Mouse (Mus musculus): ENCODE measurements around the gene Pax5. TPM values are rescaled to one million over a fixed set of nuclear protein-coding genes. Genes with fewer than 3 reads are reported as not detected.

Pax5 gene
- polyA plus RNA-seq, 1 experiment from 2014 or later, result 0.54 TPM

DNA sequence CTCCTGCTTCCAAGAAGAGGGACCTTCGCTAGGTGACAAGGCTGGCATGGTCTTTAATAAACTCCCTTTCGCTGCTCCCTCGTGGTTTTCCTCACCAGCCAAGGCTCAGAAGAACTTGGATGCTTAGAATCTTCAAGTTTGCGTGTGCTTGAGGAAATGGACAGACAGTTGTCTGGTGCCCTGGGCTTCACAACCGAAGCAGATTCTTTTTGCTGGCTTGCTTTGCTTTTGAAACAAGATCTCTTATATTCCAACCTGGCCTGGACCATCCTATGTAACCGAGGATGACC, 45.6 kb downstream of the Pax5 start:
- Histone ChIP-seq H3K4me3 (ENCODE audit: low read depth, low read length) (peak overlapping the region; percentile 38), H3K9me3 (replicated peaks; ENCODE audit: control insufficient read depth, low read length) (no peaks in the 10 kb centered on the region), H3K36me3 (ENCODE audit: control insufficient read depth, insufficient read depth) (no peaks in the 10 kb centered on the region), H3K9ac (ENCODE audit: low read depth, low read length) (no peak overlapping the region), H3K4me2 (ENCODE audit: low read depth, low read length) (no peak overlapping the region), H3K27me3 (ENCODE audit: control insufficient read depth, insufficient read depth, low read depth, low read length) (peaks cover 38% of the 10 kb centered on the region), H3K27ac (ENCODE audit: low read length) (no peak overlapping the region), H3K4me1 (ENCODE audit: control insufficient read depth, low read depth, low read length) (no peaks in the 10 kb centered on the region)
- WGBS (ENCODE audit: insufficient replicate concordance), result 21% methylated on average over 6 of the region's 6 CpGs
- no peak for ATAC-seq (ENCODE audit: low read depth)

DNA sequence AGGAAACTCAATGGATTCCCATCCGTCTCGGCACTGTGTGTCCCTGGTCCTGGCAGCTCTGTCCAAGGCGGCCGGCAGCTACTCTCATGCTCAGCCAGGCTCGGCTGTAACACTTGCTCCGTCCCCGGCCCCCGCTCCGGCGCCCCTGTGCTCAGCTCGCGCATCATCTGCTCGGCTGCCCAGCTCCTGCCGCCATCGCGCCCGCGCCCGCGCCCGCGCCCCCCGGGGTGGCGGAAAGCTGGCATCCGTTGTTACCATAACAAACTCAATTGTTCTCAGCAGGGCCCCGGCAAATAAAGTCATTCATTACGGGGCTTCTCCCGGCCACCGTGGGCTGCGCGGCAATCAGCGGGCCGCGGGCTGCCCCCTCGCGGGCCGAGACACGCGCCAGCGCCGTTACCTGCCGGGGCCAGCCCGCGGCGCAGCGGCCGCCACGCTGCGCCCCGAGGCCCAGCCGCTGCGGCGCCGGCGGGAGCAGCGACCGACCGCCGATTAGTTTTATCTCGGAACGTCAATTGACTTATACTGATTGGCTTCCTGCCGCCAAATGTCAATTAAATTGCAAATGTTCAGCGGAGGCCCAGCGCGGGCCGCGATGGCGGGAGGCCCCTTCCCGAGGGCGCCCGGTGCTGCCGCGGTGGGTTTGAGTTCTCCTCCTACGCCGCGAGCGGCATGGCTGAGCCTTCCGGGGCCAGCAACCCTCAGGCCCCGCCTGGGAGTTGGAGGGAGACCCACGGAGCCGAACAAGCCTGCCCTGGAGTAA, 46.1 kb downstream of the Pax5 start:
- ATAC-seq (ENCODE audit: low read depth), result no peak
- 2% methylated on average over 81 of the region's 81 CpGs for WGBS (ENCODE audit: insufficient replicate concordance)
- H3K27ac ChIP-seq (ENCODE audit: low read length), result no peak overlapping the region
- no peaks in the 10 kb centered on the region for H3K4me1 ChIP-seq (ENCODE audit: control insufficient read depth, low read depth, low read length)
- peak overlapping the region; percentile 38 for H3K4me3 ChIP-seq (ENCODE audit: low read depth, low read length)
- no peaks in the 10 kb centered on the region for H3K9me3 ChIP-seq (replicated peaks; ENCODE audit: control insufficient read depth, low read length)
- peak overlapping the region; percentile 38 for H3K4me2 ChIP-seq (ENCODE audit: low read depth, low read length)
- no peak overlapping the region for H3K9ac ChIP-seq (ENCODE audit: low read depth, low read length)
- no peaks in the 10 kb centered on the region for H3K36me3 ChIP-seq (ENCODE audit: control insufficient read depth, insufficient read depth)
- H3K27me3 ChIP-seq (ENCODE audit: control insufficient read depth, insufficient read depth, low read depth, low read length), result peaks cover 38% of the 10 kb centered on the region

DNA sequence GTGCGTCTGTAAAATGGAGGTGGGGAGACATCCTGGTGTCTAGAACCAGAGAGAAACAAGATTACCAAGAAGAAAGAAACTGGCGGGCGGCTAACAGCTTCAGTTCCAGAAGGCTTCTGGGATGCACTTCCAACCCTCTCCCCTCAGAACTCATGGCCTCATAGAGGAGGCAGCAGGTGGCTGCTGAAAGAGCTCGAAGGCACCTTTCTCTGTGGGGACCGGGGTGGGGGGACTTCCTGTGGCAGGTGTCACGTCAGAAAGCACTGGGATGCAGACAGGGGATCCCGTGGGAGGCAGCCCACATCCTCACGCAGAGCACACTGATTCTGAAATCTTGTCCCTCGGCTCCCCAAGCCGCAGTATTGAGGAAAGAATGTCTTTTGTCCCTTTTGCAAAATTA, 46.8 kb downstream of the Pax5 start:
- Histone ChIP-seq H3K4me3 (ENCODE audit: low read depth, low read length) (no peak overlapping the region), H3K27me3 (ENCODE audit: control insufficient read depth, insufficient read depth, low read depth, low read length) (peaks cover 38% of the 10 kb centered on the region), H3K9ac (ENCODE audit: low read depth, low read length) (no peak overlapping the region), H3K36me3 (ENCODE audit: control insufficient read depth, insufficient read depth) (no peaks in the 10 kb centered on the region), H3K4me2 (ENCODE audit: low read depth, low read length) (no peak overlapping the region), H3K4me1 (ENCODE audit: control insufficient read depth, low read depth, low read length) (no peaks in the 10 kb centered on the region), H3K9me3 (replicated peaks; ENCODE audit: control insufficient read depth, low read length) (no peaks in the 10 kb centered on the region), H3K27ac (ENCODE audit: low read length) (no peak overlapping the region)
- no peak for ATAC-seq (ENCODE audit: low read depth)
- 19% methylated on average over 10 of the region's 10 CpGs for WGBS (ENCODE audit: insufficient replicate concordance)

DNA sequence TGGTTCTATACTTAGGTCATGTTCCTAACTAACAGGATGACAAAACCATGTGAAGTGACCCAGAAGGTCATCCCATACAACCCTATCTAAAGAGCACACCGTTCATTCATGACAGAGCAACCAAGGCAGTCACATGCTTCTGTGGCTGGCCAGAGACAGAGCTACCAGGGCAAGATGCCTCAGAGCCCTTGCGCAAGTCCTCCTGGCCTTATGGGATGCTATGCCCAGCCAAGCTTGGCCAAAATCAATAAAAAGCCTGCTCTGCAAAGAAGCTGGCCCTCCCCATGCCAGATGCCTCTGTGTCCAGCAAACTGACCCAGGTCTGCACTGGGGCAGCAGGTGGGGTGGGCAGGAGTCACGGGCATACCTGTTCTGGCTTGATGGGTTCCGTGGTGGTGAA, 65.1 kb downstream of the Pax5 start:
- H3K4me2 ChIP-seq (ENCODE audit: low read depth, low read length), result no peak overlapping the region
- H3K9me3 ChIP-seq (replicated peaks; ENCODE audit: control insufficient read depth, low read length), result no peaks in the 10 kb centered on the region
- no peaks in the 10 kb centered on the region for H3K36me3 ChIP-seq (ENCODE audit: control insufficient read depth, insufficient read depth)
- ATAC-seq (ENCODE audit: low read depth), result no peak
- no peak overlapping the region for H3K9ac ChIP-seq (ENCODE audit: low read depth, low read length)
- H3K27ac ChIP-seq (ENCODE audit: low read length), result no peak overlapping the region
- H3K27me3 ChIP-seq (ENCODE audit: control insufficient read depth, insufficient read depth, low read depth, low read length), result no peaks in the 10 kb centered on the region
- no peaks in the 10 kb centered on the region for H3K4me1 ChIP-seq (ENCODE audit: control insufficient read depth, low read depth, low read length)
- H3K4me3 ChIP-seq (ENCODE audit: low read depth, low read length), result no peak overlapping the region
- 61% methylated on average over 4 of the region's 4 CpGs for WGBS (ENCODE audit: insufficient replicate concordance)

DNA sequence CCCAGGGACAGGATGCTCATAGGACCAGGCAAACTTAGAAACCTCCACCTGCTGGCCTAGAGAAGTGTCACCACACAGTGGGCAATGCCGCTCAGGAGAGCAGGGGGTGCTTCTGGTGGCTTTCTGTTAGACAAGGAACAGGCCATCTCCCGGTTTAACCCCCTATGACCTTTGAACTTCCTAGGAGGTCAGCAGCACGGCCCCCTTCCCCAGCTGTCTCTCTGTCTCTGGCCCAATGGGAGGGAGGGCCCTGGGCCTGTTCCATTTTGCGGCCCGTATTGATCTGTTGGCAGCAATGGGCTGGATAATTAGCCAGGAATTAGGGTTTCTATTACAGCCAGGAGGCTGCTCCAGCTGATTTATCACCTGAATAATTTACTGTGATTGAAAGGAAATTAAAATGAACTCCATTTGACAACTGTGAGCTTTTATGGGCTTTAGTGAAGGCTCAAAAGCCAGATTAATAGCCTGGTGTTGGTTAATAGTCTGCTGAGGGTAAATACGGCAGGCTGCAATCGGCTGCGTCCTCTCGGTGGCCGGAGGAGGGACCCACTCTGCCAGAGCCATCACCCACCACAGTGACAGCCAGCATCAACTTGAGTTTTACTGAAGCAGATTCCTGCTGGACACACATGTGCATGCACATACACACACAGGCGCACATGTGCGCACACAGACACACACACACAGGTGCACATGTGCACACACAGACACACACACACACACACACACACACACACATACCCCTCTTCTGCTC, 68.3 kb downstream of the Pax5 start:
- no peaks in the 10 kb centered on the region for H3K9me3 ChIP-seq (replicated peaks; ENCODE audit: control insufficient read depth, low read length)
- H3K4me3 ChIP-seq (ENCODE audit: low read depth, low read length), result no peak overlapping the region
- WGBS (ENCODE audit: insufficient replicate concordance), result 50% methylated on average over 12 of the region's 12 CpGs
- H3K4me2 ChIP-seq (ENCODE audit: low read depth, low read length), result no peak overlapping the region
- H3K27ac ChIP-seq (ENCODE audit: low read length), result no peak overlapping the region
- H3K9ac ChIP-seq (ENCODE audit: low read depth, low read length), result no peak overlapping the region
- H3K4me1 ChIP-seq (ENCODE audit: control insufficient read depth, low read depth, low read length), result no peaks in the 10 kb centered on the region
- ATAC-seq (ENCODE audit: low read depth), result no peak
- no peaks in the 10 kb centered on the region for H3K36me3 ChIP-seq (ENCODE audit: control insufficient read depth, insufficient read depth)
- H3K27me3 ChIP-seq (ENCODE audit: control insufficient read depth, insufficient read depth, low read depth, low read length), result no peaks in the 10 kb centered on the region

DNA sequence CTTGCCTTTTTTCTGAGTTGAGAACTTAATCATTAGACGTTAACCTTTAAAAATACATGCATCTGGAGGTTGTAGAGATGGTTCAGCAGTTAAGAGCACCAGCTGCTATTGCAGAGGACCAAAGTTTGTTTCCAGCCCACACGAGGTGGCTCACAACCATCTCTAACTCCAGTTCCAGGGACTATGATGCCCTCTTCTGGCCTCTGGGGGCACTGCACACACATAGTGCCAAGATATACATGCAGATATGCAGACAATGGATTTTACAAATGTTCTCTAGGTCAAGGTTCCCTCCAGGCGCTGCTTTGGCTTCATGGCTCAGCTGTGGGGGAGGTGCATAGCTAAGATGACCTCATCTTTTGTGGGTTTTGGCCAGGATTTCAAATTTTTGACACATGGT, 74.7 kb downstream of the Pax5 start:
- H3K4me2 ChIP-seq (ENCODE audit: low read depth, low read length), result no peak overlapping the region
- no peaks in the 10 kb centered on the region for H3K9me3 ChIP-seq (replicated peaks; ENCODE audit: control insufficient read depth, low read length)
- H3K9ac ChIP-seq (ENCODE audit: low read depth, low read length), result no peak overlapping the region
- H3K4me1 ChIP-seq (ENCODE audit: control insufficient read depth, low read depth, low read length), result no peaks in the 10 kb centered on the region
- H3K27me3 ChIP-seq (ENCODE audit: control insufficient read depth, insufficient read depth, low read depth, low read length), result no peaks in the 10 kb centered on the region
- WGBS (ENCODE audit: insufficient replicate concordance), result 51% methylated on average over 3 of the region's 3 CpGs
- H3K27ac ChIP-seq (ENCODE audit: low read length), result no peak overlapping the region
- no peaks in the 10 kb centered on the region for H3K36me3 ChIP-seq (ENCODE audit: control insufficient read depth, insufficient read depth)
- ATAC-seq (ENCODE audit: low read depth), result no peak
- no peak overlapping the region for H3K4me3 ChIP-seq (ENCODE audit: low read depth, low read length)

DNA sequence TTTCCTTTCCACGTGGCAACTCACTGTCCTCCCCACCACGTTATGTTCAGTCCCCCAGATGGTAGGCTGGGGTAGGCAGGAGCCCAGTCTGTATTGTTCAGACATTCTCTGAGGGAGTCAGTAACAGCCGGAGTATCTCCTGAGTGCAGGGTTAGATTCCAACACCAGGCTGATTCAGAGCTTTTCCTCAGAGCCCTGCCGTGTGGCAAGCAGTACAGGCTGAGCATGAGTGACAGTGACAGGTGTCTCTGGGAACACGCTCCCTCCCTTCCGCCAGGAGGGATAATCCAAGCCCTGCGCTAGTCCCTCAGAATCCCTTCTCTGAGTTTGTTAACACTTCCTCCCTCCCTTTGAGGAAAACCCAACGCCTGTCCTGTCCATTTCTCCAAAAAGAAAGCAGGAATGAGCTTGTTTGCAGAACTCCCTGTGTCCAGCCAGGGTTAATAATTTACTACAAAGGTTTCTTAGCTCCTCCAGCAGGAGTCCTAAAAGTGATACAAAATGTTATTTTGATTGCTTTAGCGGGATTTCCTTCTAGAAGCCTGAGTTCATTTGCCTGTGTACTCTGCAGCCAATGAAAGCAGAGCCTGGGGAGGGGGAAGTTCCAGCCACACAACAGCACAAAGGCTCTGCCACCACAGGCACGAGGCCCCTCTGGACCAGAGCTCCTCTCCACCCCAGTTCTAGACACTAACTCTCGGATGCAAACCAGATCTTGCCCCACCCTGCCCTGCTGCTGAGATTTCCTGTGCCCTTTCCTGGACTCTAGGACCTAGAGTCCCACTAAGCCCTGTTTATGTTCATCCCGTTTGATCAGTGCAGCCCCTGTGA, 76.4 kb downstream of the Pax5 start:
- no peaks in the 10 kb centered on the region for H3K36me3 ChIP-seq (ENCODE audit: control insufficient read depth, insufficient read depth)
- H3K4me1 ChIP-seq (ENCODE audit: control insufficient read depth, low read depth, low read length), result no peaks in the 10 kb centered on the region
- H3K9ac ChIP-seq (ENCODE audit: low read depth, low read length), result no peak overlapping the region
- peak overlapping the region; percentile 32 for H3K4me2 ChIP-seq (ENCODE audit: low read depth, low read length)
- no peaks in the 10 kb centered on the region for H3K27me3 ChIP-seq (ENCODE audit: control insufficient read depth, insufficient read depth, low read depth, low read length)
- WGBS (ENCODE audit: insufficient replicate concordance), result 21% methylated on average over 12 of the region's 12 CpGs
- no peak for ATAC-seq (ENCODE audit: low read depth)
- no peak overlapping the region for H3K27ac ChIP-seq (ENCODE audit: low read length)
- no peaks in the 10 kb centered on the region for H3K9me3 ChIP-seq (replicated peaks; ENCODE audit: control insufficient read depth, low read length)
- H3K4me3 ChIP-seq (ENCODE audit: low read depth, low read length), result peak overlapping the region; percentile 23; the same call in 1 of the 2 replicates

DNA sequence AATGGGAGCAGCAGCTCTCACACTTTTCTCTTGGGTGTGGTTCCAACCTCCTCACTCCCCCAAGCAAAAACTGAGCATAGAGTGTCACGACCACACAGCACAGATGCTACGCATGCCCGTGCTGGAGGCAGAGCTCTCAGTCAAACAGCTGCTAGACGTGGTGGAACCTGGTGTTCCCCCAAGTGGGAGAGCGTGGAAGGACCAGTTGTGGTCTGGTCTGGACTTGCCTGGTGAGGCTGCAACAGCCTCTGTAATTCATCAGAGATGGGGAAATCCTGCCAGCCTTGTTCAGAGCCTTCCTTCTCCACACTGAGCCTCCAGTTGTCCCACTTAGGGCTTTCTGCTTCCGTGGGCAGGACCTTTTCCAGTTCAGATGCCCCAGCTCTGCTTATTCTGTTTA, 80.2 kb downstream of the Pax5 start:
- WGBS (ENCODE audit: insufficient replicate concordance), result 45% methylated on average over 6 of the region's 6 CpGs
- H3K36me3 ChIP-seq (ENCODE audit: control insufficient read depth, insufficient read depth), result no peaks in the 10 kb centered on the region
- no peak for ATAC-seq (ENCODE audit: low read depth)
- no peak overlapping the region for H3K27ac ChIP-seq (ENCODE audit: low read length)
- no peak overlapping the region for H3K4me3 ChIP-seq (ENCODE audit: low read depth, low read length)
- H3K9me3 ChIP-seq (replicated peaks; ENCODE audit: control insufficient read depth, low read length), result no peaks in the 10 kb centered on the region
- H3K9ac ChIP-seq (ENCODE audit: low read depth, low read length), result no peak overlapping the region
- no peaks in the 10 kb centered on the region for H3K4me1 ChIP-seq (ENCODE audit: control insufficient read depth, low read depth, low read length)
- no peaks in the 10 kb centered on the region for H3K27me3 ChIP-seq (ENCODE audit: control insufficient read depth, insufficient read depth, low read depth, low read length)
- no peak overlapping the region for H3K4me2 ChIP-seq (ENCODE audit: low read depth, low read length)

DNA sequence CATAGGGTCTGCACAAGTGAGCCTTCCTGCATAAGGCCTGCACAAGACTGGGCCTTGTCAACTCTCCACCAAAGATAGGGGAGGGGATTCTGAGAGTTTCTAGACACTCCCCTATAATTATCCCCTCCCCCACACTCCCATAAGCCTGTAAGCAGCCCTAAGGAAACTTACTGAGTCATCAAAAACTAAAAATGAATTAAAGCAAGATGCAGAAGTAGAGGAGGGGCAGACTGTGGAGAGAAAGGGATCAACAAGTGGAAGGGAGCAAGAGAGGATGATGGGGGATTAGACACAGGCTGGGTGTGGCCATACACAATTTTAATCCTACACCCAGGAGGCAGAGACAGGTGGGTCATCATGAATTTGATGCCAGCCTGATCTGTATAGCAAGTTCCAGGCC, 82.4 kb downstream of the Pax5 start:
- no peak for ATAC-seq (ENCODE audit: low read depth)
- Histone ChIP-seq H3K9ac (ENCODE audit: low read depth, low read length) (no peak overlapping the region), H3K36me3 (ENCODE audit: control insufficient read depth, insufficient read depth) (no peaks in the 10 kb centered on the region), H3K27me3 (ENCODE audit: control insufficient read depth, insufficient read depth, low read depth, low read length) (no peaks in the 10 kb centered on the region), H3K9me3 (replicated peaks; ENCODE audit: control insufficient read depth, low read length) (no peaks in the 10 kb centered on the region), H3K27ac (ENCODE audit: low read length) (no peak overlapping the region), H3K4me1 (ENCODE audit: control insufficient read depth, low read depth, low read length) (no peaks in the 10 kb centered on the region), H3K4me2 (ENCODE audit: low read depth, low read length) (no peak overlapping the region), H3K4me3 (ENCODE audit: low read depth, low read length) (no peak overlapping the region)
